ENCODE assay signal across 8 mouse cellular contexts in genomic region chr7:63938914-63939396, GRCm38 (mm10). TPM values are rescaled to one million over a fixed set of nuclear protein-coding genes. Genes with fewer than 3 reads are reported as not detected.
DNase-seq lines count a peak whose midpoint lies in the region; ATAC-seq lines count a peak whose summit lies in the region.

Gene Klf13 (minus strand): TSS chr7:63938915.

- peak within 1 kb of the TSS; percentile 92 for H3K9ac ChIP-seq in hindbrain, embryonic 16.5 days (ENCODE audit: low read depth, low read length)

- peak within 1 kb of the TSS; percentile 88 for H3K4me3 ChIP-seq in hindbrain, embryonic 16.5 days (ENCODE audit: low read length)
- peak within 1 kb of the TSS; percentile 42 for H3K4me3 ChIP-seq in macrophage (ENCODE audit: inconsistent target)

- H3K27ac ChIP-seq in hindbrain, embryonic 16.5 days (ENCODE audit: low read depth, low read length): peak within 1 kb of the TSS; percentile 98
- peak within 1 kb of the TSS; percentile 75 for H3K27ac ChIP-seq in macrophage

- WGBS in hindbrain, embryonic 16.5 days: 0% methylated on average over 39 of the region's 50 CpGs
- under 1% methylated on average over 43 of the region's 50 CpGs for WGBS in macrophage (ENCODE audit: missing documents)

- peak; percentile 96 for ATAC-seq in hindbrain, embryonic 16.5 days

- H3K9me3 ChIP-seq in hindbrain, embryonic 16.5 days (ENCODE audit: control insufficient read depth, low read length): no peaks in the 10 kb centered on the region

- no peaks in the 10 kb centered on the region for H3K36me3 ChIP-seq in hindbrain, embryonic 16.5 days (ENCODE audit: control insufficient read depth, insufficient read depth, low read length)
- H3K36me3 ChIP-seq in macrophage (ENCODE audit: inconsistent target): no peaks in the 10 kb centered on the region

- no peaks in the 10 kb centered on the region for H3K27me3 ChIP-seq in hindbrain, embryonic 16.5 days (replicated peaks; ENCODE audit: control insufficient read depth, insufficient read depth, low read length)

- DNase-seq in WW6 (ENCODE audit: low read depth, low spot score): peak; percentile 99
- DNase-seq in cerebellum, postnatal 4 days (ENCODE audit: low spot score in 2 of 2): peak; percentile 85 to 94
- peak; percentile 97 for DNase-seq in gastrocnemius, adult 18-20 months (ENCODE audit: low spot score)
- peak; percentile 96 to 98 for DNase-seq in left cerebral cortex, adult 18-20 months (ENCODE audit: low spot score in 2 of 2)
- DNase-seq in right cerebral cortex, adult 18-20 months: peak; percentile 99
- peak; percentile 80 for DNase-seq in urinary bladder, postnatal 10 days (ENCODE audit: low spot score)

- peaks cover 31% of the 10 kb centered on the region for H3K79me2 ChIP-seq in macrophage (ENCODE audit: inconsistent target)

- peak within 1 kb of the TSS; percentile 94 for H3K4me2 ChIP-seq in hindbrain, embryonic 16.5 days (ENCODE audit: low read length)

- peaks cover 22% of the 10 kb centered on the region for H3K4me1 ChIP-seq in hindbrain, embryonic 16.5 days (ENCODE audit: control insufficient read depth, insufficient read depth, low read depth, low read length)

RNA-seq across cellular contexts. Expression of gene Klf13, which starts in this region (rescaled TPM):
- total RNA-seq in gastrocnemius, adult 18-20 months (2021): 10 to 100 TPM; 33.3 to 55.3 TPM
- 22.1 and 23.9 TPM in 2 replicates for polyA plus RNA-seq in hindbrain, embryonic 16.5 days (2015; fragmentation: Nextera tagmentation; extraction: Ambion mirVana)
- 100 to 1,000 TPM; 145 to 159 TPM for total RNA-seq in left cerebral cortex, adult 18-20 months (2021)
- total RNA-seq in macrophage (2018; cell fraction: chromatin; rRNA removed): 100 to 1,000 TPM in 19 of 26 experiments, 10 to 100 TPM in 7; 57.4 to 205 (median 131) TPM
- 10 to 100 TPM; 37.1 to 73.4 (median 56.6) TPM for total RNA-seq in macrophage (2018; cell fraction: cytosol; rRNA removed)
- total RNA-seq in macrophage (2018; cell fraction: nucleus; rRNA removed): 100 to 1,000 TPM in 12 of 26 experiments, 10 to 100 TPM in 14; 55.9 to 254 (median 96.4) TPM
- 20.8 to 38.0 TPM (median 22.5 TPM) in 3 replicates for polyA plus RNA-seq in macrophage (2018)

Comparison
In these comparisons a context has a peak if more than half of its experiments do, and no peak if none do; other contexts are left out.
1. Peak in every context shown above with its lines: DNase-seq, ATAC-seq, H3K4me3 ChIP-seq and H3K27ac ChIP-seq.